Mouse (Mus musculus) limb, embryonic 14.5 days (tissue): ENCODE data around the gene Sh3pxd2a. TPM values are rescaled to one million over a fixed set of nuclear protein-coding genes. Genes with fewer than 3 reads are reported as not detected.
A peak's percentile ranks its signal among the peaks of the same experiment; 100 is the strongest.

Source experiments
- ATAC-seq: fragments of 200-750 bp; cut with Nextera tagmentation; 2 replicates; pipeline ENCODE4 v1.8.0; 2017; ENCODE audit warnings: low read depth, moderate number of reproducible peaks, moderate TSS enrichment; ENCODE audit not compliant: low FRiP score
- DNase-seq: peaks from one replicate; pipeline ENCODE4 v3.0.0-alpha.2; 2015; ENCODE audit warnings: low spot score
- H3K27ac ChIP-seq: fragments of 300-500 bp; sonication (generic); replicated peaks from 2 replicates; pipeline ENCODE4 v1.5.1; 2014; ENCODE audit warnings: low read depth, mild to moderate bottlenecking, low read length, moderate library complexity, mixed read lengths
- H3K27me3 ChIP-seq: fragments of 300-500 bp; sonication (generic); 2 replicates; pipeline ENCODE4 v1.6.1; 2014; ENCODE audit warnings: low read length, mixed read lengths; ENCODE audit not compliant: control insufficient read depth, insufficient read depth
- H3K36me3 ChIP-seq: fragments of 300-500 bp; sonication (generic); 2 replicates; pipeline ENCODE4 v1.6.1; 2014; ENCODE audit warnings: mild to moderate bottlenecking, low read length, moderate library complexity, mixed read lengths; ENCODE audit not compliant: control insufficient read depth, insufficient read depth
- H3K4me1 ChIP-seq: fragments of 300-500 bp; sonication (generic); 2 replicates; pipeline ENCODE4 v1.6.1; 2014; ENCODE audit warnings: antibody characterized with exemption, low read length, mixed read lengths; ENCODE audit not compliant: control insufficient read depth, insufficient read depth
- H3K4me2 ChIP-seq: fragments of 300-500 bp; sonication (generic); replicated peaks from 2 replicates; pipeline ENCODE4 v1.6.1; 2014; ENCODE audit warnings: low read depth, mild to moderate bottlenecking, low read length, moderate library complexity; ENCODE audit not compliant: severe bottlenecking
- H3K4me3 ChIP-seq: fragments of 300-500 bp; sonication (generic); replicated peaks from 2 replicates; pipeline ENCODE4 v1.5.1; 2014; ENCODE audit warnings: low read length
- H3K9ac ChIP-seq: fragments of 300-500 bp; sonication (generic); 2 replicates; pipeline ENCODE4 v1.6.1; 2014; ENCODE audit warnings: mild to moderate bottlenecking, low read depth, low read length, moderate library complexity; ENCODE audit not compliant: severe bottlenecking
- H3K9me3 ChIP-seq: fragments of 300-500 bp; sonication (generic); 2 replicates; pipeline ENCODE4 v1.6.1; 2016; ENCODE audit warnings: low read length; ENCODE audit not compliant: control insufficient read depth
- POLR2A ChIP-seq: fragments of 200-500 bp; IDR thresholded peaks from 2 replicates; pipeline ENCODE4 v1.8.0; 2012; ENCODE audit warnings: inconsistent platforms, mild to moderate bottlenecking, moderate library complexity, borderline replicate concordance; ENCODE audit not compliant: insufficient read depth, insufficient read length; ENCODE audit errors: extremely low read depth
- WGBS: fragments of 180-500 bp; shearing (Covaris S2); extraction: QIAGEN DNeasy Blood & Tissue Kit; methylation state at CpG from one replicate; pipeline ENCODE4 v1.1.7; 2014; 5-methylcytosine and 5-hydroxymethylcytosine counted together
- polyA plus RNA-seq, 2 experiments: library from polyadenylated mRNA; depleted of rRNA in 1 of 2; stranded (reverse) in 1 of 2; unstranded in 1 of 2; fragments of >200 nt; fragmentation: Nextera tagmentation in 1 of 2; extraction: Ambion mirVana in 1 of 2; gene quantifications; 2 replicates each; pipeline versions ENCODE4 v1.2.1 to v1.2.3; 2012 to 2014

The Sh3pxd2a gene
- polyA plus RNA-seq, 2 experiments: 17.1 to 61.7 TPM

- Histone ChIP-seq H3K9ac (no peak overlapping the region), H3K4me2 (no peak overlapping the region), H3K4me1 (peaks cover 9% of the 10 kb centered on the region; the same call in 1 of the 2 replicates), H3K9me3 (no peaks in the 10 kb centered on the region), H3K36me3 (no peaks in the 10 kb centered on the region), H3K4me3 (no peak overlapping the region), H3K27ac (no peak overlapping the region; the same call in 1 of the 2 replicates), H3K27me3 (no peaks in the 10 kb centered on the region)
- DNase-seq (no peak), ATAC-seq (no peak)
- no peak for TF ChIP-seq POLR2A
- WGBS: 69% methylated on average over 3 of the region's 3 CpGs
These were observed 76.3 kb downstream of the Sh3pxd2a start for GRCm38 (mm10) chr19:47387887-47388286.

- no peak for TF ChIP-seq POLR2A
- no peak overlapping the region for H3K9ac ChIP-seq
- ATAC-seq (no peak), DNase-seq (no peak)
- peaks cover 9% of the 10 kb centered on the region; the same call in 1 of the 2 replicates for H3K4me1 ChIP-seq
- no peak overlapping the region for H3K4me2 ChIP-seq
- H3K9me3 ChIP-seq: no peaks in the 10 kb centered on the region
- H3K4me3 ChIP-seq: no peak overlapping the region
- H3K27ac ChIP-seq: peak overlapping the region; percentile 29; the same call in 1 of the 2 replicates
- no peaks in the 10 kb centered on the region for H3K27me3 ChIP-seq
- no peaks in the 10 kb centered on the region for H3K36me3 ChIP-seq
- 43% methylated on average over 6 of the region's 6 CpGs for WGBS
These were observed 76.8 kb downstream of the Sh3pxd2a start for GRCm38 (mm10) chr19:47387395-47387794.

- TF ChIP-seq POLR2A: no peak
- no peaks in the 10 kb centered on the region for H3K9me3 ChIP-seq
- 82% methylated on average over 10 of the region's 10 CpGs for WGBS
These were observed 78.2 kb downstream of the Sh3pxd2a start for GRCm38 (mm10) chr19:47385971-47386370.

GRCm38 (mm10) chr19:47384639-47385038, 79.6 kb downstream of the Sh3pxd2a start:
- H3K36me3 ChIP-seq: no peaks in the 10 kb centered on the region
- H3K4me1 ChIP-seq: peaks cover 9% of the 10 kb centered on the region; the same call in 1 of the 2 replicates
- H3K9me3 ChIP-seq: no peaks in the 10 kb centered on the region
- no peak overlapping the region for H3K4me2 ChIP-seq
- no peak for TF ChIP-seq POLR2A
- no peak for ATAC-seq
- H3K27ac ChIP-seq: no peak overlapping the region
- no peaks in the 10 kb centered on the region for H3K27me3 ChIP-seq
- no peak for DNase-seq
- H3K9ac ChIP-seq: no peak overlapping the region
- WGBS: 75% methylated on average over 3 of the region's 3 CpGs
- H3K4me3 ChIP-seq: no peak overlapping the region

More at GRCm38 (mm10) chr19:47385971-47386370, 78.2 kb downstream of the Sh3pxd2a start:
- H3K36me3 ChIP-seq: no peaks in the 10 kb centered on the region
- H3K27ac ChIP-seq: no peak overlapping the region
- H3K27me3 ChIP-seq: no peaks in the 10 kb centered on the region
- H3K4me2 ChIP-seq: no peak overlapping the region
- H3K9ac ChIP-seq: no peak overlapping the region
- peaks cover 9% of the 10 kb centered on the region; the same call in 1 of the 2 replicates for H3K4me1 ChIP-seq
- DNase-seq (no peak), ATAC-seq (no peak)
- H3K4me3 ChIP-seq: no peak overlapping the region

GRCm38 (mm10) chr19:47384036-47384435, 80.2 kb downstream of the Sh3pxd2a start:
- H3K9ac ChIP-seq: no peak overlapping the region
- no peak overlapping the region for H3K4me2 ChIP-seq
- H3K27ac ChIP-seq: no peak overlapping the region
- no peaks in the 10 kb centered on the region for H3K27me3 ChIP-seq
- 71% methylated on average over 12 of the region's 12 CpGs for WGBS
- no peaks in the 10 kb centered on the region for H3K36me3 ChIP-seq
- peaks cover 9% of the 10 kb centered on the region; the same call in 1 of the 2 replicates for H3K4me1 ChIP-seq
- no peak overlapping the region for H3K4me3 ChIP-seq
- no peak for DNase-seq
- no peaks in the 10 kb centered on the region for H3K9me3 ChIP-seq
- ATAC-seq: 0 out of 2 replicates have a peak, but pooled peaks have one; percentile 19
- TF ChIP-seq POLR2A: no peak

- TF ChIP-seq POLR2A: no peak
- no peaks in the 10 kb centered on the region for H3K9me3 ChIP-seq
- no peaks in the 10 kb centered on the region for H3K36me3 ChIP-seq
- H3K4me1 ChIP-seq: 0 out of 2 replicates have a peak, but pooled peaks cover 2% of the 10 kb centered on the region
- H3K27me3 ChIP-seq: no peaks in the 10 kb centered on the region
- no peak overlapping the region for H3K4me2 ChIP-seq
- 80% methylated on average over 5 of the region's 5 CpGs for WGBS
- DNase-seq (no peak), ATAC-seq (no peak)
- H3K9ac ChIP-seq: no peak overlapping the region
- H3K4me3 ChIP-seq: no peak overlapping the region
- no peak overlapping the region for H3K27ac ChIP-seq
These were observed 81.9 kb downstream of the Sh3pxd2a start for GRCm38 (mm10) chr19:47382268-47382667.
